In genomic region chr1:157973373-157974232, GRCm38 (mm10) we compare ENCODE assay signal across 27 mouse cellular contexts.
DNase-seq lines count a peak whose midpoint lies in the region; ATAC-seq and TF ChIP-seq lines count a peak whose summit lies in the region.
"Had no signal": no experiment of that assay in that cellular context is flagged by ENCODE, and none has a peak within 500 bp of the region (broad histone marks: within the 10 kb centered on the region; RNA-seq: fewer than 3 reads in every experiment).

No protein-coding gene starts in this region.

- no peak for TF ChIP-seq EP300 in liver, postnatal 0 days (IDR thresholded peaks at IDR 0.05; ENCODE audit: low read depth)

- H3K27ac ChIP-seq in liver, postnatal 0 days (ENCODE audit: low read depth), result no peak overlapping the region
- no peak overlapping the region for H3K27ac ChIP-seq in liver, embryonic 11.5 days (ENCODE audit: low read depth, low read length)
- H3K27ac ChIP-seq: embryonic facial prominence, embryonic 12.5 days; hindbrain, embryonic 10.5 days; hindbrain, embryonic 15.5 days; layer of hippocampus, adult 2 months; macrophage; midbrain, embryonic 13.5 days; neural tube, embryonic 13.5 days had no signal

- peak; percentile 8 for DNase-seq in kidney, adult 9 months
- no peak for DNase-seq in kidney, adult 11 months
- DNase-seq in liver, result peak; percentile 3
- DNase-seq in liver, postnatal 0 days, result no peak
- no peak for DNase-seq in liver, embryonic 11.5 days (ENCODE audit: low spot score)
- DNase-seq in layer of hippocampus, postnatal 10 days (ENCODE audit: low spot score in 2 of 2), result no peak
- no peak for DNase-seq in left cerebral cortex, adult 8-10 months (ENCODE audit: low spot score in 2 of 2)
- DNase-seq: adrenal gland, postnatal 14 days; B cell, adult 2 months; cerebellum, adult 18-20 months; cerebellum, postnatal 10 days; forebrain, postnatal 0 days; gastrocnemius, postnatal 10 days; heart, postnatal 14 days; left cerebral cortex, postnatal 4 days; lung, adult 2 months; lung, postnatal 10 days; thymus, postnatal 4 days had no signal

- H3K4me3 ChIP-seq in liver, postnatal 0 days (ENCODE audit: low read depth, low read length), result no peak overlapping the region
- H3K4me3 ChIP-seq in liver, embryonic 11.5 days (ENCODE audit: low read depth, low read length), result no peak overlapping the region
- H3K4me3 ChIP-seq: embryonic facial prominence, embryonic 12.5 days; hindbrain, embryonic 10.5 days; hindbrain, embryonic 15.5 days; layer of hippocampus, adult 2 months; midbrain, embryonic 13.5 days; neural tube, embryonic 13.5 days had no signal

- no peaks in the 10 kb centered on the region for H3K4me1 ChIP-seq in liver, postnatal 0 days (ENCODE audit: insufficient read depth)
- no peaks in the 10 kb centered on the region for H3K4me1 ChIP-seq in liver, embryonic 11.5 days (replicated peaks; ENCODE audit: control insufficient read depth, insufficient read depth, low read length)
- H3K4me1 ChIP-seq: embryonic facial prominence, embryonic 12.5 days; hindbrain, embryonic 10.5 days had no signal

- no peaks in the 10 kb centered on the region for H3K9me3 ChIP-seq in liver, postnatal 0 days (ENCODE audit: low read length)
- no peaks in the 10 kb centered on the region for H3K9me3 ChIP-seq in liver, embryonic 11.5 days (ENCODE audit: control insufficient read depth, low read length)
- H3K9me3 ChIP-seq: embryonic facial prominence, embryonic 12.5 days; hindbrain, embryonic 10.5 days; hindbrain, embryonic 15.5 days; midbrain, embryonic 13.5 days; neural tube, embryonic 13.5 days had no signal

- no peaks in the 10 kb centered on the region for H3K27me3 ChIP-seq in liver, postnatal 0 days (ENCODE audit: insufficient read depth, low read length)
- no peaks in the 10 kb centered on the region for H3K27me3 ChIP-seq in liver, embryonic 11.5 days (replicated peaks; ENCODE audit: control insufficient read depth, insufficient read depth, low read length)
- H3K27me3 ChIP-seq: embryonic facial prominence, embryonic 12.5 days; hindbrain, embryonic 15.5 days; midbrain, embryonic 13.5 days; neural tube, embryonic 13.5 days; Patski had no signal

- no peak overlapping the region for H3K4me2 ChIP-seq in liver, postnatal 0 days (ENCODE audit: low read depth, low read length)
- H3K4me2 ChIP-seq in liver, embryonic 11.5 days, result no peak overlapping the region
- H3K4me2 ChIP-seq: embryonic facial prominence, embryonic 12.5 days; hindbrain, embryonic 15.5 days; midbrain, embryonic 13.5 days; neural tube, embryonic 13.5 days had no signal

- 68% methylated on average over 10 of the region's 10 CpGs for WGBS in liver, postnatal 0 days (ENCODE audit: insufficient replicate concordance)
- 64% methylated on average over 10 of the region's 10 CpGs for WGBS in liver, embryonic 11.5 days

- no peak for ATAC-seq in liver, postnatal 0 days
- ATAC-seq in liver, embryonic 11.5 days (replicated peaks; ENCODE audit: low FRiP score), result peak; percentile 39; the same call in 1 of the 2 replicates
- ATAC-seq: forebrain, postnatal 0 days; inflammation-experienced regulatory T-cells, adult 6 months; midbrain, embryonic 13.5 days; Patski had no signal

- no peak overlapping the region for H3K9ac ChIP-seq in liver, postnatal 0 days (replicated peaks)
- H3K9ac ChIP-seq in liver, embryonic 11.5 days (ENCODE audit: low read depth, low read length), result no peak overlapping the region
- H3K9ac ChIP-seq: embryonic facial prominence, embryonic 12.5 days; forebrain, postnatal 0 days; hindbrain, embryonic 15.5 days; midbrain, embryonic 13.5 days; neural tube, embryonic 13.5 days had no signal

- H3K36me3 ChIP-seq in liver, postnatal 0 days (replicated peaks; ENCODE audit: insufficient read depth, low read length), result no peaks in the 10 kb centered on the region
- H3K36me3 ChIP-seq in liver, embryonic 11.5 days (ENCODE audit: control insufficient read depth, insufficient read depth, low read length), result no peaks in the 10 kb centered on the region
- H3K36me3 ChIP-seq: embryonic facial prominence, embryonic 12.5 days; hindbrain, embryonic 10.5 days; hindbrain, embryonic 15.5 days; midbrain, embryonic 13.5 days; neural tube, embryonic 13.5 days had no signal

- no peak for TF ChIP-seq CTCF in liver, postnatal 0 days (IDR thresholded peaks at IDR 0.05; ENCODE audit: low read depth)

Comparison
In these comparisons a context has a peak if more than half of its experiments do, and no peak if none do; other contexts are left out.
1. DNase-seq: peak in kidney, adult 9 months (single experiment) and liver (single experiment); none in kidney, adult 11 months (single experiment), liver, postnatal 0 days (single experiment), liver, embryonic 11.5 days (single experiment), layer of hippocampus, postnatal 10 days (0 of 2) and left cerebral cortex, adult 8-10 months (0 of 2).